Mouse (Mus musculus): Measurements from ENCODE around the gene Sesn1.
"Not testable (repeated sequence)": the region's sequence is repeated elsewhere in the genome, so short reads cannot be mapped to it uniquely, and the experiment has no call there.

- TF ChIP-seq CTCF (IDR thresholded peaks at IDR 0.05; ENCODE audit: insufficient read depth, low read length); POLR2A (IDR thresholded peaks at IDR 0.05; ENCODE audit: borderline replicate concordance, extremely low read depth, low read depth, low read length): not testable (repeated sequence)
These were observed 13.5 kb downstream of the Sesn1 start for GRCm38 (mm10) chr10:41823282-41823675.

Data from lung, adult 2 months (tissue).